Mouse (Mus musculus): ENCODE measurements around the gene Ston2.
A peak's percentile ranks its signal among the peaks of the same experiment; 100 is the strongest.
"Not testable (repeated sequence)": the region's sequence is repeated elsewhere in the genome, so short reads cannot be mapped to it uniquely, and the experiment has no call there.

Gene Ston2

DNA sequence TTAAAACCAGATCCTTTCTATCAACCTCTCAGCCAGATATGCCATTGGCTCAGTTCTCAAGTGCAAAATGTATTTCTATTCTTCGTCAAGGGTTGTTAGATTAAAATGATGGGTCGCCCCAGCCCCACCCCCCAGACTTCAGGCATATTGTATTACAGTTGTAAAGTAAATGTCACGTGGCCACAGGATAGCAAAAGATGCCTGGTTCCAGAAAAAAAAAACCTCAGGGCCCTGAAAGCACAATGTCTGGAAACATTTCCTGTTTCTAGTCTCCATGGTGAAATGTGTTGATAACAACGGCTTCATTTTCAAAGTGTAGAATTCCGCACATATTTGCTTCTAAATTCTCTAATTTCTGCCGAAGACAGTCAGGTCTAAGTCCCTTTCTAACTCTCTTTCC lies 183.6 kb downstream of the Ston2 start:
- no peak for DNase-seq (ENCODE audit: inconsistent age in 2 of 2, low spot score in 1 of 2)

DNA sequence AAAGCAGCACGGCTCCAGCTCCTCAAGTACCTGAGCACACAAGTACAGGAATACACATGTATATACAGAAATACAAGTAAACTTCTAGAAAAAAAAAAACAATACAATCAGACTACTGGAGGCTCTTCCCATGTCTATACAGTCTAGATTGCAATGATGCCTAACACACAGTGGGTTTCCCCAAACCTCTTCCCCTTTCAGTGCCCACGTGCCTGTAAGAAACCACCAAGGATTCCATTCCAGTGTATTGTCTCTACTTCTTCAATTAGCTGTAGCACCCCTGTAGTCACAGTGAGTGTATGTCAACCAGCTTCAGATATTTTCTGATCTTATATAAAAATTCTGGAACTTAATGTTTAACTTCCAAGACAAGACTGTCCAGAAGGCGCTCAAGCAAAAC lies 196.1 kb downstream of the Ston2 start:
- no peak for DNase-seq (ENCODE audit: inconsistent age in 2 of 2, low spot score in 1 of 2)

DNA sequence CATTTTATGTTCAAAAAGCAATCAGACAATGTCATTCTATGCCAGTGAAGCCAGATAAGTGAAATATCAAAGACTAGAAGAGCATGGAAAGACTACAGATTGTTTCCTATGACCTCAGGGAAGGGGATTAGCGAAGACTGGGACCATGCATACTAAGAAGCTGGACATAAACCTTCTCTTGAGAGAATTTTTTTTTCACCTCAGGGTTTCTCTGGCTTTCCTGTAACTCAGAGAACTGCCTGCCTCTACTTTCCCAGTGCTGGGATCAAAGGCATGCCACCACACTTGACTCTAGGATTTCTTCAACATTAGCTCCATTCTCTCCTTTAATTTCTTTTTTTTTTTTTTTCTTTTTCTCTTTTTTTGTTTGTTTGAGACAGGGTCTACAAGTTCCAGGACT lies 197.0 kb downstream of the Ston2 start:
- no peak for DNase-seq (ENCODE audit: inconsistent age in 2 of 2, low spot score in 1 of 2)

DNA sequence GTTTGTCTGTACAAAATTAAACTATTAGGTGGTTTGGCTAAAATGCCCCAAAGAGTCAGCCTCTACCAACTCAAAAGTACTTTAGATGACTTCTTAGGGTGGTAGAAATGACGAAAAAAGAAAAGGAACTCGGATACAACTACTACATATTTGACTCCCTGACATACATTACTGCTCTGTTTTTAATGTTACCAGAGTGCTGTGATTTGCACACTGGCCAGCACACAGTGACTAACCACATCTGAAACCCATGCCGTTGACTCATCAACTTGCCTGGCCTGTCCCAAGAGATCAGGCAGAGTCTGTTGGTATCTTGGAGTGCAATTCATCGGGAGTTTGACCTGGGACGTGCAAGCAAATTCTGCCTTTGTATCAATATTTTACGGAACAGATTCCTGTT lies 197.5 kb downstream of the Ston2 start:
- DNase-seq (ENCODE audit: inconsistent age in 2 of 2, low spot score in 1 of 2) = peak; percentile 76 to 88

DNA sequence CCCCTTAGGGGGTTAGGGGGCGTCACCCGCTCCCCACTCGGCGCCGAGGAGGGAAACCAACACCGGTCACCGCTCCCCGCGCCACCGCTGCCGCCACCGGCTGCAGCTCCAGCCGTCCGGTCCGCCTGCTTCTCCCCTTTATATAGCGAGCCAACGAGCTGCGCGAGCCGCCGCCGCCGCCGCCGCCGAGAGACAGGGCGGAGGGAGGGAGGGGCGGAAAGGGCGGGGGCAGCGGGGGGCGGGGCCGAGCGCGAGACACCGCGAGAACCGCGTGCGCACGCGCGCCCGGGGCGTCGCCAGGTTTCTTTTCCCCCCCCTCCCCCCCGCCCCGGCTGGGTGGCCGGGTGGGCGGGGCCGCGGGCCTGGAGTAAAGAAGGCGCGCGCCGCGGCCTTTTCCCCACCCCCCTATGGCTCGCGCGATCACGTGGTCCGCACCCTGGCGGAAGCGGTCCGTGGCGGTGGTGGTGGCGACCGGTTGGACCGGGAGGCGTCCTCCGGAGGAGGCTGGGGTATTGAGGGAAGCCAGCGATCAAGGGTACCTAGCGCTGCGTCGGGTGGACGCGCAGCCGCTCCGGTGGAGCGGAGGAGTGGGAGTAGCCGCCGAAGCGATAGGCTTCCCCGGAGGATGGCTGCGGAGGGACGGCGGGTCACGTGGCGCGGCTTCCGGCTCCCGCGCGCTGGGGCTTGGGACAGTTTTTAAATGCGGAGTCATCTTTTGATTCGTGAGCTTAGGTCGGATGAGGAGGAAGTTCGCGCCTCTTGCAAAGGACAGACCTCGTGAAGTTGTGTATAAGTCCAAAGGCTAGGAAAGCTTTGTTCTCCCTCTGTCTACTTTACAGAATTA lies 198.1 kb downstream of the Ston2 start, which contains the start of gene Gtf2a1:
Gene Gtf2a1, minus strand, starts transcription at position 641 of the 844 bp plus-strand sequence.
- DNase-seq (ENCODE audit: inconsistent age in 2 of 2, low spot score in 1 of 2) = peak; percentile 96 to 99

DNA sequence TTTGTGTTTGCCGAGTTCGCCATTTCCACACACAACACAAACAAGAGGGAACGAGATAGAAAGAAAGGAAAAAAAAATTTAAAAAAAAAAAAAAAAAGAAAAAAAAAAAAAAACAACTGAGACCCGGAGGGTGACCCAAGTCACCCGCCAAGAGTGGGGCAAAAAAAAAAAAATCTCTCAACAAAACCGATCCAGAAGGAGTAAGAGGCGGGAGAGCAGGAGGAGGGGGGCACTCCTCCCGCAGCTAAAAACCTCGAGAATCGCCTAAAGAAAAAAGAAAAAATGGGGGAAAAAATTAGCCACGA lies 198.7 kb downstream of the Ston2 start:
- no peak for DNase-seq (ENCODE audit: inconsistent age in 2 of 2, low spot score in 1 of 2)

DNA sequence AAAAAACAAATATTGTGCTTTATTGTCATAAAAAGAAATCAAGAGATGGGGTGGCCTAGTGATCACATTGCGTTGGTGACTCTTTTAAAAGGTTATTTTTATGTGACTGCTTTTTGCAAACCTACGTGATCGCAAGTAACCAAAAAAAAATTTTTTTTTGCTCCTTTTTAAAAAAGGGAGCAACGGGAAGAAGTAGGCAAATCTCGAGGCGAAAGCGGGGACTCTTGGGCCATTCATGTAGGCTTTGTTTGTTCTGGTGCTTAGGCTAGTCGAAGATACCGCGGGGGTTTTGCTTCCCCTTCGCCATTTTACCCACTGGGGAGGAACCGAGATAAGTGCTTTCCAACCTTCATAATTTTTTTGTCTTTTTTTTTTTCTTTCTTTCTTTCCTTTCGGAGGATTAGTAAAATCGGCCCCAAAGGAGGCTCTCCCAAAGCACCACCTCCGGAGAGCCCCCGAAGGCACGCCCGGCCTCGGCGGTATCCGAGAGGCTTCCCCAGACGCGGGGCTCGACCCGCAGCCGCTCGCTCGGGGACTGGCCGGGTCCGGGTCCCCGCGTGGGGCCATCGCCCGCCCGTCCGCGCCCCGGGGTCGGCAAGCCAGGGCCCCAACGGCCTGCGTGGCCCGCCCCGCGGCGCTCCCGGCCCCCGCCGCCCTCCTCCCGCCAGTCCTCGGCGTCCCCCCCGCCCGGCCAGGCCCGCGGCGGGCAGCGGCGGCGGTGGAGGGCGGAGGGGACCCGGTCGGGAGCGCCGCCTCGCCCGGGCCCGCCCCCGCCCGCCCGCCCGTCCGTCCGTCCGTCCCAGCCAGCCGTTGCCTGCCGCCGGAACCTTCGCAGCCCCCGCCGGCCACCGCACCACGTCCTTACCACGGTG lies 199.3 kb downstream of the Ston2 start:
- peak; percentile 69 to 91 for DNase-seq (ENCODE audit: inconsistent age in 2 of 2, low spot score in 1 of 2)

DNA sequence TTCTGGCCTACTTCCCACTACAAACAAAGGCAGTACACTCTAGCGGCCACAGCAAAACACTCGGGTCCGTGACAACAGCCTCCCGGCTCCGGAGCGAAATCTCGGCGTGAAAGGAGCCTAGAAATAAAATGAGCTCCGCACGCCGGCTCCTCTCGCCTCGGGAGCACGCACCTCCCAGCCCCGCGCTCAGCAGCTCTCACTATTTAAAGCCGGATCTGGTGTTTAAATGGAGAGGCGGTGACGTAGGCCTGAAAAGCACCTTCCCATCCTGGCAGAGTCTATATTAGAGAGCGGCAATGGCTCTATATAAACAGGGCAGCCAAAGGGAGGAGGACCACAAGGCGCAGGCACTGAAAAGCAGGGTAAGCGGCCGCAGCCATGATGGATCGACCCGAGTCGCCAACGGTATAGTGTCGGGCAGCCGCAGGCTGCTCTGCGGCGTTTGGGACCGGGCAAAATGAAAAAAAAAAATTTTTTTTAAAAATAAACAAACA lies 200.0 kb downstream of the Ston2 start:
- DNase-seq (ENCODE audit: inconsistent age in 2 of 2, low spot score in 1 of 2) = peak; percentile 93 to 99

DNA sequence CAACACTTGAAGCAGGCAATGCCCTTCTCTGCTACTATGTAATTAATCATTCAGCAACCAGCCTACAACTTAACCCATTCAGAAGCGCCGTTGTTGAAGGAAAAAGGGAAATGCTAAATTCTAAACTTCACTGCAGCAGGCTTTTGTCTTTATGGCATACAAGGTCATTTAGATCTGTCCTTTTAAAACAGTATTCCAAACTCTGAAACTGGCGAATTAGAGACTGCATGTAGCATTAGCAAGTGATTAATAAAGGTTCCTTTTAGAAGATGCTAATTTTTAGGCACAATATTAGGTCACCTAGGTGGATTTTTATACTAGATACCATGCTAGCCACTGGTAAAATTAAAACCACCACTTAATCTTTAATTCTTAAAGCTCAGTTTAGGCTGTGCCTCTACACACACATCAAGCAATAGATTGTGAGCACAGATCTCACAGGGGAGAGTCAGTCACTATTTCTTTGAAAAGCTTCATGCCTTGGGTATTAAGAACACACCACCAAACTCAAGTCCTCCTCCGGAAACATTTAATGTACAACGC lies 200.6 kb downstream of the Ston2 start:
- DNase-seq (ENCODE audit: inconsistent age in 2 of 2, low spot score in 1 of 2) = peak in 1 of 2 experiments; percentile 68

DNA sequence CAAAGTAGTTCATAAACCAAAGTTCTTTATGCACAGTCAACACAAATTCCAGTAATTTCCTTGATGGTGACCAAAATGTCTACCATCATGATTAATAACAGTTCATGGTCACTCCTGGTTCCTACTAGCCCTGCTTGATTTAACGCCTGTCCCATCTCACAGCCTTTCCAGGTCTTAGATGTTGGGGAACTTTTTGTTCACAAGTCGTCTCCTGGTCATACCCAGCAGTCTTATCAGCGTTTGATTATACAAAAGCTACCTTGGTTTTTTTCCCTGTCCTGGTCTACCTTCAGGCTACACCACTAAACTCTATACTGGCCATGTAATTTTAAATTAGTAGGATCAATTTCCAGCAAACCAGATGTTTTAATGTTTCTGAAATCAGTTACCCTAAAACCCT lies 201.1 kb downstream of the Ston2 start:
- peak in 1 of 2 experiments; percentile 69 for DNase-seq (ENCODE audit: inconsistent age in 2 of 2, low spot score in 1 of 2)

DNA sequence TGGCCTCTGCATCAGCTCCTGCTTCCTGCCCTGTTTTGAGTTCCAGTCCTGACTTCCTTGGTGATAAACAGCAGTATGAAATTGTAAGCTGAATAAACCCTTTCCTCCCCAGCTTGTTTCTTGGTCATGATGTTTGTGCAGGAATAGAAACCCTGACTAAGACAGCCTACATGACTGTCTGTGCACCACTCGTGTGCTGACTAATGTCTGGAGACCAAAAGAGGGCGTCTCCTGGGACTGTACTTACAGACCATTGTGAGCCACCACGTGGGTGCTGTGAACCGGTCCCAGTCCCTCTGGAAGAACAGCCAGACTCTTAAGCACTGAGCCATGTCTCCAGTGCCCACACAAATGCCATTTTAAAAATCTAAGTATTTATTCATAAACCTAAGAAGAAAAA lies 202.4 kb downstream of the Ston2 start:
- DNase-seq (ENCODE audit: inconsistent age in 2 of 2, low spot score in 1 of 2) = not testable (repeated sequence)

DNA sequence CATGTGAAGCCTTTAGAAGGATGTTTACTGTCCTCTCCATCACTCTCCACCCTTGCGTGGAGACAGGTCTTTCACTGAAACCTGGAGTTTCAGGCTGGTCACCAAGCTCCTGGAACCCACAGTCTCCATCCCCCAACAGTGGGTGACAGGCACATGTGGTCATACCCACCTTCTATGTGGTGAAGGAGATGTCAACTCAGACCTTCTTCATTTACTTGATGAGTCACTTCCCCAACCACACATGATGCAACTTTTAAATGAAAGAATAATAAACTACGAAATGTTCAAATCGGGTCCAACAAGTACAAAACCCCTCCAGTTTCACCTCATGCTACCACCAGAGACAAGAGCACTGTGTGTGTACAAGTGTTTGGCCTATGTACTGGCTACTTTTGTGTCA lies 203.0 kb downstream of the Ston2 start:
- DNase-seq (ENCODE audit: inconsistent age in 2 of 2, low spot score in 1 of 2) = no peak

DNA sequence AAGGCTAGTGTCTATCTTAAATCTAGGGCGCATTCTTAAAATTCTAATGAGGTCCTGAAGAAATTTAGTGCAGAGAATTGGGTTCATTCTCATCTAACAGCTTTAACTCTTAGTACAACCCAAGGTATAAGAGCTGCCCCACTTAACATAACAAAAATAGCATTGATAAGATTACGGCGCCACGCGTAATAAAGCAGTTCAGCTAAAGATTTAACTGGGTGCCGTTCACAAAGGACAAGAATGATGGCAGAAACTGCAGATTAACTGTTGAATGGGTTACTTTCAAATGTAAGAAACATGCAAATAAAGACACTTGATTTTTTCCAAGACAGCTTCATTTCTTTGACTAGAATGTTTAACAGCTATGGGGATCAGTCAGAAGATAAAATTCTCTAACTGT lies 204.8 kb downstream of the Ston2 start:
- no peak for DNase-seq (ENCODE audit: inconsistent age in 2 of 2, low spot score in 1 of 2)
